Mouse (Mus musculus) myocyte (in vitro differentiated cells): ENCODE results near the gene Acsm3.

Experiments
- CEBPB ChIP-seq: IDR thresholded peaks from 2 replicates; pipeline ENCODE4 v1.6.1; 2011; ENCODE audit warnings: mild to moderate bottlenecking, moderate library complexity; ENCODE audit not compliant: poor library complexity, insufficient read depth, severe bottlenecking
- E2F4 ChIP-seq: IDR thresholded peaks from one replicate; pipeline ENCODE4 v1.6.1; 2011; ENCODE audit warnings: mild to moderate bottlenecking, control low read depth, moderate library complexity; ENCODE audit not compliant: insufficient read depth
- MAX ChIP-seq: IDR thresholded peaks from one replicate; pipeline ENCODE4 v1.6.1; 2011; ENCODE audit warnings: low read depth, mild to moderate bottlenecking, control low read depth
- MYOD1 ChIP-seq, 3 experiments: IDR thresholded peaks; one replicate each; pipeline ENCODE4 v1.6.1; 2011; ENCODE audit warnings: control low read depth in 2 of 3, low read depth in 2 of 3, mild to moderate bottlenecking in 2 of 3, moderate library complexity in 1 of 3; ENCODE audit not compliant: insufficient read length in 2 of 3, control insufficient read depth in 1 of 3
- POLR2A ChIP-seq: IDR thresholded peaks from one replicate; pipeline ENCODE4 v1.6.1; 2011; ENCODE audit warnings: low read depth, mild to moderate bottlenecking, control low read depth, moderate library complexity; ENCODE audit not compliant: insufficient read length
- POLR2AphosphoS2 ChIP-seq: IDR thresholded peaks from one replicate; pipeline ENCODE4 v1.6.1; 2011; ENCODE audit warnings: low read depth, control low read depth; ENCODE audit not compliant: insufficient read length
- SRF ChIP-seq: IDR thresholded peaks from one replicate; pipeline ENCODE4 v1.6.1; 2011; ENCODE audit warnings: low read depth; ENCODE audit not compliant: control insufficient read depth, insufficient read length
- TCF12 ChIP-seq: IDR thresholded peaks from one replicate; pipeline ENCODE4 v1.6.1; 2011; ENCODE audit warnings: mild to moderate bottlenecking, control low read depth; ENCODE audit not compliant: poor library complexity, insufficient read depth, severe bottlenecking
- TCF3 ChIP-seq: IDR thresholded peaks from one replicate; pipeline ENCODE4 v1.6.1; 2011; ENCODE audit warnings: low read depth, control low read depth; ENCODE audit not compliant: insufficient read length
- USF1 ChIP-seq: IDR thresholded peaks from one replicate; pipeline ENCODE4 v1.6.1; 2011; ENCODE audit warnings: low read depth, mild to moderate bottlenecking, control low read depth, moderate library complexity

DNA sequence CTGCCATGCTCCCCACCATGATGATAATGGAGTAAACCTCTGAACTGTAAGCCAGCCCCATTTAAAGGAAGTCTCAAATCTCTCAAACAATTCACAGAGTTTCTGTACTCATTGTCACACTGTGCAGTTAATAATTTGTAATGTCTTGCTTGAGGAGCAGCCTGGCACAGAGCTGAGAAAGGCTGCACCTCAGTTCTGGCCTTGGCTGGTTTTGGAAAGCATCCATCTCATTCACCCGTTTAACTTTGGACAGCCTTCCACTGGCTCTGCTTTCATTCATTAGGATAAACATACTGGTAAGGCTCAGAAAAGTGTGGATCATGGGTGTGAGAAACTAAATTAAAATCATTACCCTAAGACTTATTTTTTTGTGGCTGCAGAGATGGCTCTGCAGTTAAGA lies 14.9 kb upstream of the Acsm3 start:
- no peak for TF ChIP-seq POLR2A
- no peak for TF ChIP-seq TCF12
- TF ChIP-seq POLR2AphosphoS2, result no peak
- no peak for TF ChIP-seq CEBPB
- no peak for TF ChIP-seq MYOD1 (IDR thresholded peaks at IDR 0.05; ENCODE audit: control insufficient read depth in 1 of 3, insufficient read length in 2 of 3, low read depth in 2 of 3)
- TF ChIP-seq MAX, result no peak
- TF ChIP-seq E2F4, result no peak
- no peak for TF ChIP-seq TCF3
- TF ChIP-seq SRF, result no peak
- TF ChIP-seq USF1, result no peak
